Comparison of ENCODE assay signal across 17 mouse cellular contexts in the genomic region with DNA sequence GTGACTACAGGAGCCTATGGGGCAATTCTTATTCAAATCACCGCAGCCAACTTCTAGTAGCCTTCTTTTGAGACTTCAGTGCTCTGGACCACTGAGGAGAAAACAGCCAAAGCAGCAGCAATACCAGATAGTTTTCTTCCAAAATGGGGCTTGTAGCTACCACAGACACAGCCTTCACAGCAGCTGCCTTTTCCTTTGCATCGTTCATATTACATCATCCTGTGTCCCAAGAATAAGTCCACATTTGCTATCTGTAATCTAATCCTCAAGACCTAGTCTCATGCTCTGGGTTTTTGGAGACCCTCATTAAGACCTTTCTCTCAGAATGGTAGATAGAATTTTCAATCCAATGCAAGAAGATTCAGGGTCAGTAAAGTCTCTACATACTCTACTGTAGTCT.
"Had no signal": no experiment of that assay in that cellular context is flagged by ENCODE, and none has a peak within 500 bp of the region (broad histone marks: within the 10 kb centered on the region; RNA-seq: fewer than 3 reads in every experiment).

No protein-coding gene starts in this region.

- DNase-seq: retina, postnatal 1 day; right cerebral cortex, adult 18-20 months; right cerebral cortex, postnatal 25 days; right cerebral cortex, postnatal 4 days; spleen, adult 18-20 months; thymus, adult 2 months; thymus, postnatal 25 days; thymus, postnatal 4 days had no signal

- H3K27ac ChIP-seq: lung, embryonic 15.5 days; macrophage; midbrain, embryonic 13.5 days; midbrain, embryonic 15.5 days; neural tube, embryonic 13.5 days; neural tube, embryonic 15.5 days; stomach, embryonic 15.5 days; stomach, postnatal 0 days had no signal

- H3K27me3 ChIP-seq: lung, embryonic 15.5 days; midbrain, embryonic 13.5 days; midbrain, embryonic 15.5 days; neural tube, embryonic 13.5 days; neural tube, embryonic 15.5 days; stomach, embryonic 15.5 days had no signal

- H3K4me3 ChIP-seq: lung, embryonic 15.5 days; megakaryocyte, embryonic 14.5 days; midbrain, embryonic 13.5 days; midbrain, embryonic 15.5 days; neural tube, embryonic 13.5 days; neural tube, embryonic 15.5 days; stomach, embryonic 15.5 days had no signal

- H3K36me3 ChIP-seq: lung, embryonic 15.5 days; midbrain, embryonic 13.5 days; midbrain, embryonic 15.5 days; neural tube, embryonic 13.5 days; neural tube, embryonic 15.5 days; stomach, embryonic 15.5 days had no signal

- H3K9me3 ChIP-seq: lung, embryonic 15.5 days; midbrain, embryonic 13.5 days; midbrain, embryonic 15.5 days; neural tube, embryonic 13.5 days; neural tube, embryonic 15.5 days; stomach, embryonic 15.5 days had no signal

- H3K4me1 ChIP-seq: megakaryocyte, embryonic 14.5 days; midbrain, embryonic 13.5 days; midbrain, embryonic 15.5 days; neural tube, embryonic 13.5 days; neural tube, embryonic 15.5 days; stomach, embryonic 15.5 days had no signal
